Mouse (Mus musculus) kidney, adult 2 months (tissue): Measurements from ENCODE around the gene Abat.

ENCODE experiments used
- CTCF ChIP-seq: fragments of 200-500 bp; conservative IDR thresholded peaks from 2 replicates; pipeline ENCODE4 v1.5.1; 2011; ENCODE audit warnings: low read depth, mild to moderate bottlenecking, control low read depth, low read length, moderate library complexity, mixed read lengths; ENCODE audit not compliant: insufficient read depth, insufficient read length
- POLR2A ChIP-seq: fragments of 200-500 bp; IDR thresholded peaks from one replicate; pipeline ENCODE4 v1.6.1; 2011; ENCODE audit warnings: low read depth, low read length, control low read depth

DNA sequence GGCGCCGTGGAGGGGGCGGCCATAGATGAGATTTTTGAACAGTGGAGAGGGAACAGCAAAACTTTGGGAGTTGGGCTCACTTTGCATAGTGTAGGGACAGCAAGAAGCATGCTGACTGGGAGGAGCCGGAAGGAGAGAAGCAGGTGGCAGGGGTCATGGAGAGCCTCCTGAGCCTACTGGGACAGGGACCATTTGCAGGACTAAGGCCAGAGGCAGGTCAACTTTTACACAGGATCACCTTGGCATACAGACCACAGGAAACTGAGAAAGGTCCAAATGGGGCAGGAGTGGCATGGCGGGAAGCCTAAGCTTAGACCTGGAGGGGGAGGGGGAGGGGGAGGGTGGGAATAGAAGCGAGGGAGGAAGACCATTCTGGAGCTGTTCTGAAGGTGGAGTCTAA lies 20.2 kb downstream of the Abat start:
- no peak for TF ChIP-seq CTCF
- no peak for TF ChIP-seq POLR2A
